Mouse (Mus musculus): ENCODE results near the gene Camta1.

DNA sequence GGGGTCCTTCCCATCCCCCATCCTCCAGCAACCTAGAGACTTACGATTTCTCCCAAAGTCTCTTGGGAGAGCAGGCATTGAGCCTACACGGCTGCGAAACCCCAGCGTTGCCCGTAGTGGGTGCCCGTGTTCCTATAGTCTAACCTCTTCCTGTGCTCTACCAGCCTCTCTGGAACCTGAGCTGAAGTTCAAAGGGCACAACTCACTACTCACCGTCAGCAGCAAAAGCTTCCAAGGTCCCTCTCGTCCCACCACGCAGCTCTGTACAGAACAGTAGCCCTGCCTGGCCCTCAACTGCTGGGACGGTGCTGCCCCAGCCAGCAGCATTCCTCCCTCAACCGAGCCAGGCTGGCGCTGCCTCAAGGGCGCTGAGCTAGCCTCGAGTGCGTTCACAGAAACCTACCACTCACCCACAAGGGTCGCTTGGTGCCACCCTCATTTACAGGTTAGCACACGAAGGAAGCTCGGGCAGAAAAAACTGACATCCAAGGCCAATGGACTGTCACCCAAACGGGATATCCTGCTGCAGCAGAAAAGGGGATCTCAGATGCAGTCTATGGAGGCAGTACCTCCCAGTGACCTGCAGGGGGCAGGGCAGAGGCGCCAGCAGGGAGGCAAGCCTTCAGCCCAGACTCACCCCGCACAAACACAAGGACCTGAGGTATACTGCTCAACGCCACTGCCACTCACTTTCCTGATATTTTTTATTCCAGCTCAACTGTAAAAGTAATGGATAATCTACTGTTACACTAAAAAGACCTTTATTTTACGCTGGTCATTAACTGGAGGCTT lies 526.5 kb downstream of the Camta1 start:
- TF ChIP-seq POLR2A (IDR thresholded peaks at IDR 0.05; ENCODE audit: control insufficient read depth, extremely low read depth, insufficient read depth, low read length, poor library complexity) (no peak), CTCF (IDR thresholded peaks at IDR 0.05; ENCODE audit: borderline replicate concordance, control insufficient read depth, extremely low read depth, insufficient read depth, low read length, poor library complexity) (peak; percentile 50; the same call in 1 of the 2 replicates)
